Comparison of ENCODE assay signal across 12 mouse cellular contexts in genomic region chr1:192897218-192897617, GRCm38 (mm10). TPM values are rescaled to one million over a fixed set of nuclear protein-coding genes. Genes with fewer than 3 reads are reported as not detected.
DNase-seq lines count a peak whose midpoint lies in the region; ATAC-seq and TF ChIP-seq lines count a peak whose summit lies in the region.
"Had no signal": no experiment of that assay in that cellular context is flagged by ENCODE, and none has a peak within 500 bp of the region (broad histone marks: within the 10 kb centered on the region; RNA-seq: fewer than 3 reads in every experiment).

No protein-coding gene starts in this region.

- H3K36me3 ChIP-seq in liver, postnatal 0 days (replicated peaks; ENCODE audit: insufficient read depth, low read length): no peaks in the 10 kb centered on the region
- H3K36me3 ChIP-seq in liver, embryonic 12.5 days: peaks cover 33% of the 10 kb centered on the region
- H3K36me3 ChIP-seq in heart, embryonic 13.5 days: no peaks in the 10 kb centered on the region
- H3K36me3 ChIP-seq: embryonic facial prominence, embryonic 15.5 days had no signal

- H3K27ac ChIP-seq in liver, postnatal 0 days (ENCODE audit: low read depth): no peak overlapping the region
- H3K27ac ChIP-seq in liver, embryonic 12.5 days: no peak overlapping the region
- H3K27ac ChIP-seq in heart, embryonic 13.5 days (replicated peaks): no peak overlapping the region
- H3K27ac ChIP-seq: embryonic facial prominence, embryonic 15.5 days had no signal

- ATAC-seq in liver, postnatal 0 days: 0 out of 2 replicates have a peak, but pooled peaks have one; percentile 43
- ATAC-seq in liver, embryonic 12.5 days: no peak
- no peak; the same call in 1 of the 2 replicates for ATAC-seq in heart, embryonic 13.5 days (ENCODE audit: extremely low read depth, insufficient number of reproducible peaks, low FRiP score, low TSS enrichment)
- ATAC-seq in megakaryocyte, adult 5-6 weeks (ENCODE audit: poor library complexity, severe bottlenecking): 0 out of 2 replicates have a peak, but pooled peaks have one; percentile 18

- H3K4me3 ChIP-seq in liver, postnatal 0 days (ENCODE audit: low read depth, low read length): no peak overlapping the region
- H3K4me3 ChIP-seq in liver, embryonic 12.5 days: no peak overlapping the region
- H3K4me3 ChIP-seq in heart, embryonic 13.5 days: no peak overlapping the region
- H3K4me3 ChIP-seq: embryonic facial prominence, embryonic 15.5 days had no signal

- no peak for TF ChIP-seq CTCF in liver, postnatal 0 days (IDR thresholded peaks at IDR 0.05; ENCODE audit: low read depth)

- no peak overlapping the region for H3K9ac ChIP-seq in liver, postnatal 0 days (replicated peaks)
- H3K9ac ChIP-seq in liver, embryonic 12.5 days: no peak overlapping the region
- no peak overlapping the region for H3K9ac ChIP-seq in heart, embryonic 13.5 days
- H3K9ac ChIP-seq: embryonic facial prominence, embryonic 15.5 days had no signal

- 85% methylated on average over 10 of the region's 10 CpGs for WGBS in liver, postnatal 0 days (ENCODE audit: insufficient replicate concordance)
- WGBS in liver, embryonic 12.5 days (ENCODE audit: insufficient replicate concordance): 80% methylated on average over 10 of the region's 10 CpGs
- 60% methylated on average over 10 of the region's 10 CpGs for WGBS in heart, embryonic 13.5 days

- no peaks in the 10 kb centered on the region for H3K4me1 ChIP-seq in liver, postnatal 0 days (ENCODE audit: insufficient read depth)
- no peaks in the 10 kb centered on the region for H3K4me1 ChIP-seq in liver, embryonic 12.5 days
- H3K4me1 ChIP-seq in heart, embryonic 13.5 days: peaks cover 6% of the 10 kb centered on the region; the same call in 1 of the 2 replicates
- H3K4me1 ChIP-seq: embryonic facial prominence, embryonic 15.5 days had no signal

- H3K9me3 ChIP-seq in liver, postnatal 0 days (ENCODE audit: low read length): no peaks in the 10 kb centered on the region
- H3K9me3 ChIP-seq in liver, embryonic 12.5 days (replicated peaks): no peaks in the 10 kb centered on the region
- no peaks in the 10 kb centered on the region for H3K9me3 ChIP-seq in heart, embryonic 13.5 days
- H3K9me3 ChIP-seq: embryonic facial prominence, embryonic 15.5 days had no signal

- TF ChIP-seq EP300 in liver, postnatal 0 days (IDR thresholded peaks at IDR 0.05; ENCODE audit: low read depth): no peak

- H3K27me3 ChIP-seq in liver, postnatal 0 days (ENCODE audit: insufficient read depth, low read length): no peaks in the 10 kb centered on the region
- no peaks in the 10 kb centered on the region for H3K27me3 ChIP-seq in liver, embryonic 12.5 days (replicated peaks)
- no peaks in the 10 kb centered on the region for H3K27me3 ChIP-seq in heart, embryonic 13.5 days (replicated peaks)
- H3K27me3 ChIP-seq: embryonic facial prominence, embryonic 15.5 days had no signal

- no peak overlapping the region for H3K4me2 ChIP-seq in liver, postnatal 0 days (ENCODE audit: low read depth, low read length)
- H3K4me2 ChIP-seq in liver, embryonic 12.5 days: no peak overlapping the region
- peak overlapping the region; percentile 42 for H3K4me2 ChIP-seq in heart, embryonic 13.5 days
- H3K4me2 ChIP-seq: embryonic facial prominence, embryonic 15.5 days had no signal

- peak; percentile 34 for DNase-seq in adrenal gland, postnatal 10 days
- no peak for DNase-seq in adrenal gland, postnatal 4 days (ENCODE audit: low spot score in 2 of 2)
- peak; percentile 20 for DNase-seq in liver, postnatal 0 days
- no peak for DNase-seq in gastrocnemius, adult 8-10 months (ENCODE audit: low spot score in 2 of 2)
- no peak for DNase-seq in urinary bladder, postnatal 4 days (ENCODE audit: low spot score in 2 of 2)
- DNase-seq: layer of hippocampus, postnatal 36 days; thymus, adult 2 months had no signal

RNA-seq across cellular contexts. Expression of gene Sertad4, which starts 41.7 kb away (rescaled TPM):
- total RNA-seq in adrenal gland, postnatal 10 days (2021): 1 to 10 TPM; 7.9 to 9.3 TPM
- 10 to 100 TPM; 19.5 to 21.8 TPM for total RNA-seq in adrenal gland, postnatal 4 days (2021)
- polyA plus RNA-seq in liver, postnatal 0 days (2015; fragmentation: Nextera tagmentation; extraction: Ambion mirVana): 0.28 and 0.37 TPM in 2 replicates
- 1.8 and 3.6 TPM in 2 replicates for polyA plus RNA-seq in liver, embryonic 12.5 days (2016; fragmentation: Nextera tagmentation; extraction: Ambion mirVana)
- 13.7 and 14.2 TPM in 2 replicates for polyA plus RNA-seq in heart, embryonic 13.5 days (2015; fragmentation: Nextera tagmentation; extraction: Ambion mirVana)
- not detected in 2 replicates for total RNA-seq in megakaryocyte, adult 5-6 weeks (2015)
- total RNA-seq in megakaryocyte, adult 5-6 weeks (2017): not detected in 2 replicates
- total RNA-seq in gastrocnemius, adult 8-10 months (2022): 1 to 10 TPM in 3 of 4 experiments, under 1 TPM in 1; 0.78 to 1.9 (median 1.4) TPM
- total RNA-seq: granulocyte monocyte progenitor cell, adult 5-6 weeks had no signal

Comparison
In these comparisons a context has a peak if more than half of its experiments do, and no peak if none do; other contexts are left out.
1. DNase-seq: peak in adrenal gland, postnatal 10 days (single experiment) and liver, postnatal 0 days (single experiment); none in adrenal gland, postnatal 4 days (0 of 2), gastrocnemius, adult 8-10 months (0 of 2) and urinary bladder, postnatal 4 days (0 of 2).
2. ATAC-seq: peak in liver, postnatal 0 days (single experiment) and megakaryocyte, adult 5-6 weeks (single experiment); none in liver, embryonic 12.5 days (single experiment) and heart, embryonic 13.5 days (single experiment).